Comparison of ENCODE assay signal across 13 mouse cellular contexts in the genomic region with DNA sequence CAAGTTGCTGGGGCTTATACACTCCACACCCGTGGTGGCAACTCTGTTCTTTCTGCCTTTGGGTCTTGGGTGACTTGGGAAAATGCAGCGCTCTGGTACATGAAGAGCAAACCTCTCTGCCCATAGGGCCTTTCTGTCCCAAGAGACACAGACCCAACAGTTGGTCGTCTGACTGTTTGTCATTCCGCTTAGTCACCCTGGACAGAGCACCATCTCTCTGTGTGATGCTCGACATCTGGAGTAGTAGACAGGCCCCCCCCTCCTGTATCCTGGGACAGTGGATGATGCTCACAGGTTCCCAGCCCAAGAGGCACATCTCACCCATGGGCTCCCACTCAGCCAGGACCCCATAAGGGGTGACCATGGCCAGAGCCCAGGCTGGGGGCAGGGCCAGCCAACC. TPM values are rescaled to one million over a fixed set of nuclear protein-coding genes. Genes with fewer than 3 reads are reported as not detected.
DNase-seq lines count a peak whose midpoint lies in the region; ATAC-seq and TF ChIP-seq lines count a peak whose summit lies in the region.
"Had no signal": no experiment of that assay in that cellular context is flagged by ENCODE, and none has a peak within 500 bp of the region (broad histone marks: within the 10 kb centered on the region; RNA-seq: fewer than 3 reads in every experiment).

No protein-coding gene starts in this region.

- no peak overlapping the region for H3K9ac ChIP-seq in forebrain, embryonic 16.5 days (replicated peaks; ENCODE audit: low read depth, low read length)
- H3K9ac ChIP-seq in midbrain, embryonic 12.5 days (replicated peaks), result peak overlapping the region; percentile 41; the same call in 1 of the 2 replicates
- H3K9ac ChIP-seq: liver, postnatal 0 days; stomach, embryonic 15.5 days had no signal

- H3K4me1 ChIP-seq in spleen, adult 2 months (ENCODE audit: control insufficient read depth, insufficient read depth, insufficient read length), result peaks cover 31% of the 10 kb centered on the region; the same call in 1 of the 2 replicates
- H3K4me1 ChIP-seq in forebrain, embryonic 16.5 days (replicated peaks; ENCODE audit: control insufficient read depth, insufficient read depth, low read length), result peaks cover 25% of the 10 kb centered on the region
- H3K4me1 ChIP-seq in midbrain, embryonic 12.5 days, result peaks cover 55% of the 10 kb centered on the region

- WGBS in spleen, adult 2 months, result 50% methylated on average over 5 of the region's 5 CpGs
- WGBS in forebrain, embryonic 16.5 days, result 70% methylated on average over 5 of the region's 5 CpGs
- 68% methylated on average over 5 of the region's 5 CpGs for WGBS in midbrain, embryonic 12.5 days

- no peak for TF ChIP-seq CTCF in spleen, adult 2 months (IDR thresholded peaks at IDR 0.05; ENCODE audit: extremely low read depth, insufficient read depth, insufficient read length, insufficient replicate concordance)

- DNase-seq in spleen, adult 2 months (ENCODE audit: low read depth in 1 of 2, low spot score in 2 of 2), result no peak
- no peak for DNase-seq in spleen, adult 18-20 months
- DNase-seq in embryo, embryonic 10.5 days (ENCODE audit: low spot score), result no peak
- DNase-seq in adipocyte (ENCODE audit: low spot score), result no peak
- DNase-seq in adrenal gland, postnatal 14 days, result no peak
- DNase-seq: adrenal gland, postnatal 10 days; kidney, adult 11 months; kidney, postnatal 36 days; liver, postnatal 0 days; thymus, postnatal 36 days had no signal

- TF ChIP-seq POLR2A in spleen, adult 2 months (IDR thresholded peaks at IDR 0.05; ENCODE audit: low read depth, low read length), result no peak

- H3K4me3 ChIP-seq in spleen, adult 2 months (ENCODE audit: extremely low read depth, insufficient read depth, insufficient read length), result no peak overlapping the region
- H3K4me3 ChIP-seq in forebrain, embryonic 16.5 days (replicated peaks; ENCODE audit: low read length), result no peak overlapping the region
- no peak overlapping the region for H3K4me3 ChIP-seq in midbrain, embryonic 12.5 days
- H3K4me3 ChIP-seq: stomach, embryonic 15.5 days had no signal

- no peak overlapping the region for H3K4me2 ChIP-seq in forebrain, embryonic 16.5 days (ENCODE audit: low read length)
- peak overlapping the region; percentile 25 for H3K4me2 ChIP-seq in midbrain, embryonic 12.5 days (replicated peaks)
- H3K4me2 ChIP-seq: stomach, embryonic 15.5 days had no signal

- no peaks in the 10 kb centered on the region for H3K27me3 ChIP-seq in spleen, adult 2 months (ENCODE audit: control insufficient read depth, insufficient read depth, low read length)
- no peaks in the 10 kb centered on the region for H3K27me3 ChIP-seq in forebrain, embryonic 16.5 days (replicated peaks; ENCODE audit: control insufficient read depth, insufficient read depth, low read length)
- H3K27me3 ChIP-seq in midbrain, embryonic 12.5 days, result no peaks in the 10 kb centered on the region
- H3K27me3 ChIP-seq: stomach, embryonic 15.5 days had no signal

- ATAC-seq in forebrain, embryonic 16.5 days, result 0 out of 2 replicates have a peak, but pooled peaks have one; percentile 26
- ATAC-seq in midbrain, embryonic 12.5 days (ENCODE audit: low FRiP score, low read depth), result no peak
- ATAC-seq: liver, postnatal 0 days had no signal

- H3K27ac ChIP-seq in spleen, adult 2 months (ENCODE audit: insufficient read depth, low read length), result peak overlapping the region; percentile 19
- no peak overlapping the region for H3K27ac ChIP-seq in forebrain, embryonic 16.5 days (ENCODE audit: low read length)
- H3K27ac ChIP-seq in midbrain, embryonic 12.5 days (replicated peaks), result peak overlapping the region; percentile 69
- H3K27ac ChIP-seq: stomach, embryonic 15.5 days had no signal

- no peaks in the 10 kb centered on the region for H3K9me3 ChIP-seq in forebrain, embryonic 16.5 days (ENCODE audit: control insufficient read depth, low read length)
- H3K9me3 ChIP-seq in midbrain, embryonic 12.5 days, result no peaks in the 10 kb centered on the region
- H3K9me3 ChIP-seq: stomach, embryonic 15.5 days had no signal

- no peaks in the 10 kb centered on the region for H3K36me3 ChIP-seq in spleen, adult 2 months (ENCODE audit: control insufficient read depth, insufficient read depth, low read length)
- no peaks in the 10 kb centered on the region for H3K36me3 ChIP-seq in forebrain, embryonic 16.5 days (ENCODE audit: control insufficient read depth, insufficient read depth)
- H3K36me3 ChIP-seq in midbrain, embryonic 12.5 days, result no peaks in the 10 kb centered on the region
- H3K36me3 ChIP-seq: stomach, embryonic 15.5 days had no signal

RNA-seq across cellular contexts. Expression of gene Zfp710, which starts 38.6 kb away (rescaled TPM):
- polyA plus RNA-seq in spleen, adult 2 months (2012; rRNA removed), result 45.3 and 57.7 TPM in 2 replicates
- polyA plus RNA-seq in forebrain, embryonic 16.5 days (2015; fragmentation: Nextera tagmentation; extraction: Ambion mirVana), result 18.7 and 19.6 TPM in 2 replicates
- 31.1 and 32.8 TPM in 2 replicates for polyA plus RNA-seq in midbrain, embryonic 12.5 days (2016; fragmentation: Nextera tagmentation; extraction: Ambion mirVana)
- total RNA-seq in adrenal gland, postnatal 14 days (2021), result 21.3 and 25.6 TPM in 2 replicates

RNA-seq across cellular contexts. Expression of gene Idh2, which starts 51.9 kb away (rescaled TPM):
- polyA plus RNA-seq in spleen, adult 2 months (2012; rRNA removed), result 52.6 and 54.0 TPM in 2 replicates
- polyA plus RNA-seq in forebrain, embryonic 16.5 days (2015; fragmentation: Nextera tagmentation; extraction: Ambion mirVana), result 286 and 298 TPM in 2 replicates
- 331 and 347 TPM in 2 replicates for polyA plus RNA-seq in midbrain, embryonic 12.5 days (2016; fragmentation: Nextera tagmentation; extraction: Ambion mirVana)
- 353 and 359 TPM in 2 replicates for total RNA-seq in adrenal gland, postnatal 14 days (2021)
